Mouse (Mus musculus): ENCODE results near the gene Eno2. TPM values are rescaled to one million over a fixed set of nuclear protein-coding genes. Genes with fewer than 3 reads are reported as not detected.
"Not testable (repeated sequence)": the region's sequence is repeated elsewhere in the genome, so short reads cannot be mapped to it uniquely, and the experiment has no call there.

Eno2 gene
- total RNA-seq (2021), result 10 to 100 TPM; 13.0 to 21.0 TPM
- long read RNA-seq, experiment 1, transcript Eno2-201 (12 exons, 2,795 nt), result major isoform, 6 of 12 reads
- long read RNA-seq, experiment 1, partial matches to known transcripts, result 0 of 12 reads
- long read RNA-seq, experiment 1, other reads (novel, unspliced or antisense), result 3 of 12 reads
- long read RNA-seq, experiment 2, transcript Eno2-201 (12 exons, 2,795 nt), result major isoform, 5 of 9 reads
- long read RNA-seq, experiment 2, partial matches to known transcripts, result 1 of 9 reads
- long read RNA-seq, experiment 2, other reads (novel, unspliced or antisense), result 3 of 9 reads

- DNase-seq, result peak; percentile 72
Measured at GRCm38 (mm10) chr6:124769101-124769765, at the start of gene Eno2. Gene Eno2 (minus strand): TSS chr6:124769673.

DNA sequence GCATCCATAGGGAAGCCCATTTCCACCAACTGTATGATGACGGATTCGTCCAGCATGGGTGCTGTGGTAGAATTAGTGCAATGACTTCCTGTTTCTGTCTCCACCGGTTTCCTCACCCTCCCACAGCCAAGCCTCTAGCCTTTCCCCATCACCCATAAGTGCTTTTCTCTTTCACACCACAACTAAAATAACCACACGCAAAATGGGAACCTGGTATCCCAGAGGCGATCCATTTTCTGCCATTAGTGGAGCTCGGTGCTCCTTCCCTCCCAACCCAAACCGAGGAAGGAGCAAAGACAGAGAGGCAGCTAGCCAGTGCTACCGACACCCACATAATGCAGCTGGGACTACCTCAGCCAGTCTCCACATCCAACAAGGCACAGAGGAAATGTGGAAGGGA lies 48.5 kb upstream of the Eno2 start:
- no peak for DNase-seq

DNA sequence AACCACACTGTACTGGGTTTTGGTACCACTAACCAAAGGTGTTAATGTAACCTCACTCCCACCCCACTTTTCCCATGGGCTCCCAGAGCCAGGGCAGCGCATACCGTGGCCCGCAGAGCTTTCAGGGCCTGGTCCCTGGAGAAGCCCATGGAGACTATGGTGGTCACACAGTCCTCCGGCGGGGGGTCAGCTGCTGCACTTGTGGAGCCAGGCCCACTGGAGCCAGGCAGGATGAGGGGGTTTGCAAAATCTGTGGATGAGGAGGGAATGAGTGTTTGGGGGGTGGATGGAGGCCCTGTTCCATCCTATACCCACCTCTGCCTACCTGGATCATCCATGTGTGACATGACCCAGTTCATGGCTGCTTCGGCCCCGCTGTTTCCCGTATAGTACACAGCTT lies 48.1 kb upstream of the Eno2 start:
- DNase-seq, result no peak

DNA sequence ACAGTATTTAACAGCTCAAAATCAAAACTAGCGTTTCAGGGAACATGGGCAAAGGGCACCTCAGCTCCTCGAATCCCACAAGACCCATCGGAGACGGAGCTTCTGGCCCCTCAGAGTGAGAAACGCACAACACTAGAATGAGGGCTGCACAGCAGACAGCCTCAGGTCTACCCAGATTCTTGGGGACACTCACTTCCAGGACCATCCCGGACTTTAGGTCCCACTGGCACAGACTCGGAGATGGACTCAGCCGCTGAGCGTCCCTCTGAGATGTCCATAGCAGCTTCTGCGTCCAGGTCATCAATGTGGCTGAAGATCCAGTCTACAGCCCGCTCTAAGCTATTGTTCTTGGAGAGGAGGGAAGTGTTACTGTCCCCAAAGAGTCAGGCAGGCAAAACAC lies 47.7 kb upstream of the Eno2 start:
- no peak for DNase-seq

DNA sequence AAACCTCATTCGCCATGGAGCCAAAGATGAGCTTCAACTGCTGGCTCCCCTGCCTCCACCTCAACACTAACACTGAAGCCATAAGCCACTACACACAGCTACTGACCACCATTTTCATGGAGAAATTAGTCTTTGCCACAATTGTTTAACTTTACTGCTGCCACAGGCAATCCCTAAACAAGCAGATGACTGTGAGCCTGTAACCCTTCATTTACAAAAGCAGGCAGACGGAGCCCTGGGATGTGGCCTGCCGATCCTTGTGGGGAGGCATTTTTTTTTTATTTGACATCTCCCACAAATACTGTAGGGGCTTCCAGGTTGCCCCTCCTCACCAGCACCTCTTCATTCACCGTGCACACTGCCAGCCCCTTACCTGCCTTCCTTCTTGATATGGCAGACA lies 47.1 kb upstream of the Eno2 start:
- no peak for DNase-seq

- no peak for DNase-seq
Measured at GRCm38 (mm10) chr6:124814858-124815774, 45.6 kb upstream of the Eno2 start.

DNA sequence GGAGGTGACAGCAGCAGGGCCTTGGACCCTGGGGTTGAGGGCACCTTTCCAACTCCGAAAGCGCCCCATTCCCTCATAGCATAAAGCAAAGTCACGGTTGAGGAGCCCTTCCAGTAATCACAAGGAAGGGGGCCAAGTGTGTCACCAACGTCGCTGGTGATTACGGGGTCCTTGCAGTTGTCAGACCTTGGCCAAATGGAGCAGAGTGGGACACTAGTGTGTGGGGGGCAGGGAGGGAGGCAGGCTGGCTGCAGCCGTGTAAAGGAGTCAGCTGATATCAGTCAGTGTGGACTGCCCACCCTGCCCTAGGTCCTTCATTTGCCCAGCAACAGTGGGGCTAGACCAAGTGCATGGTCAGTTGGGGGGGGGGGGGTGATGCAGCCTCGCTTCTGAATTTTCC lies 45.0 kb upstream of the Eno2 start:
- DNase-seq, result no peak

DNA sequence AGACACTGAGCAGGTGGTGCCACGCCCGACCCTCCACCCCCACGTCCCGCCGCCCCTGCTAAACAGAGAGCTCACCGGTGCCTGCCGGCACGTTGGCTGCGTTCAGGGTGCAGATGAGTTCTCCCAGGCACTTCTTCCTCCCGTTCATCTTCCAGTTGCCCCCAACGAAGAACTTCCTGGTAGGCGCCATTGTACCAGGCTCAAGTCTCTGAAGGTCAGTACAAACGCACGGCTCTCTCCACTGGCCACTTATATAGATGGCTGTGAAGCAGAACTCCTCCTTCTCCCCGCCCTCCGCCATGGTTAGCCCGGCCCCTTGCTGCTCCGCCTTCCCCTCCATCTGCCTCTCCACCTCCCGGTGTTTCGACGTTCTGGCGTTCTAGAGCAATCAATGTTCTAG lies 44.5 kb upstream of the Eno2 start, which contains the start of gene Tpi1:
TSS of gene Tpi1 (minus strand) at position 364 of the 400 bp plus-strand sequence.
- peak; percentile 95 for DNase-seq

DNA sequence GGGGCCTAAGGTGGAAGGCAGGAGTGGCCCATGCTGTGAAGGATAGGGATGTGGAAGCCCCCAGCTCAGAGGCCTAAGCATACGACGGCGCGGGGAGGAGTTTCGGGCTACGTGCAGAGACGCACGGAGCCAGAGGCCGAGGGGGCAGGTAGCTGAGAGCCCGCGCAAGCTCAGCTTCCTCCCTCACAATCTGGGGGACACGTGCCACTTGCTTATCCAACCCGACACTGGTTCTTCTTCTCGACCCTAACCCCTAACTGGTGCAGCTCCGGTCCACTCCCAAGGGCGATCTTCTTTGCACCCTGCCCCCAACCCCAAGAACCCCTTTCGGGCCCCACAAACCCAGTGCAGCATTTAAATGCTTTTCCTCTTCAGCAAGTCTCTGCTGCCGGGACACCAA lies 44.0 kb upstream of the Eno2 start:
- peak; percentile 75 for DNase-seq

GRCm38 (mm10) chr6:124812848-124813247 lies 43.4 kb upstream of the Eno2 start:
- DNase-seq, result no peak

GRCm38 (mm10) chr6:124811701-124812560 lies 42.5 kb upstream of the Eno2 start:
- DNase-seq, result no peak

DNA sequence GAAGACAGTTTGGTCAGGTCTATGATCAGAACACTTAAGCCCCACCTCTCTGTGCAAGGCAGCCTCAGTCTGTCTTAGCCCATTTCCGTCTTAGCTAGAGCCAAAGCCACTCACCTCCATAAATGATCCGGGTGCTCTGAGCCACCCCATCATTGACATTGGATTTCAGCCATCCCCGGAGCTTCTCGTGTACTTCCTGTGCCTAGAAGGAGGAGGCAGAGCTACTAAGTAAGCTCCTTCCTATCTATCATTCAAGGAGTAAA lies 41.9 kb upstream of the Eno2 start:
- DNase-seq, result no peak

GRCm38 (mm10) chr6:124810566-124811402 lies 41.3 kb upstream of the Eno2 start:
- DNase-seq, result not testable (repeated sequence)

DNA sequence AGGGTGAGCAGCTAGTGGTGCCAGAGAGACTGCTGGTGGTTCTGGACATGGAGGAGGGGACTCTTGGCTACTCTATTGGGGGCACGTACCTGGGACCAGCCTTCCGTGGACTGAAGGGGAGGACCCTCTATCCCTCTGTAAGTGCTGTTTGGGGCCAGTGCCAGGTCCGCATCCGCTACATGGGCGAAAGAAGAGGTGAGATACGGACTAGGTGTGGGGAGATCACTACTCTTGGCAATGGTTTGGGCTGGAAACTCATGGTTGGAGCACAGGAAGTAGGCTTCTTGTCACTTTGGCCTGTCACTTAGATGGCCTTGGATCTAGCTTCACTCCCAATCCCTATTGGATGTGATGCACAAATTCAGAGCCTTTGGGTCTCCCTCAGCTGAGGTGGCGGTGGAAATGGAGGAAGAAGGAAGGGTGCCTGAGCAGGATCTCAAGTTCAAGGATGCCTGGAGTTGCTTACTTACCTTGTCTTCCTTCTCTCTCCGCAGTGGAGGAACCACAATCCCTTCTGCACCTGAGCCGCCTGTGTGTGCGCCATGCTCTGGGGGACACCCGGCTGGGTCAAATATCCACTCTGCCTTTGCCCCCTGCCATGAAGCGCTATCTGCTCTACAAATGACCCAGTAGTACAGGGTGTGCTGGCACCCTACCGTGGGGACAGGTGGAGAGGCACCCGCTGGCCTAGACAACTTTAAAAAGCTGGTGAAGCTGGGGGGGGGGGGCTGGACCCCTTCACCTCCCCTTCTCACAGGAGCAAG lies 40.5 kb upstream of the Eno2 start:
- peak; percentile 40 for DNase-seq

- peak; percentile 90 for DNase-seq
Measured at GRCm38 (mm10) chr6:124809052-124809774, 39.7 kb upstream of the Eno2 start.

GRCm38 (mm10) chr6:124808358-124809012 lies 39.0 kb upstream of the Eno2 start, which contains the start of gene Spsb2:
Gene Spsb2 (plus strand): TSS chr6:124808661.
- peak; percentile 87 for DNase-seq

- DNase-seq, result no peak
Measured at GRCm38 (mm10) chr6:124807986-124808357, 38.5 kb upstream of the Eno2 start.

GRCm38 (mm10) chr6:124807366-124807765 lies 37.9 kb upstream of the Eno2 start:
- DNase-seq, result no peak

All from adrenal gland, postnatal 10 days (tissue).